Mouse (Mus musculus) erythroblast, embryonic 14.5 days (primary cell): Measurements from ENCODE around the gene Ache.

ENCODE experiments used
- GATA1 ChIP-seq: IDR thresholded peaks from 2 replicates; pipeline ENCODE4 v1.6.1; 2012; ENCODE audit warnings: low read length, inconsistent platforms, mixed read lengths
- TAL1 ChIP-seq: IDR thresholded peaks from 3 replicates; pipeline ENCODE4 v1.6.1; 2012; ENCODE audit warnings: low read length, inconsistent platforms, mixed read lengths

DNA sequence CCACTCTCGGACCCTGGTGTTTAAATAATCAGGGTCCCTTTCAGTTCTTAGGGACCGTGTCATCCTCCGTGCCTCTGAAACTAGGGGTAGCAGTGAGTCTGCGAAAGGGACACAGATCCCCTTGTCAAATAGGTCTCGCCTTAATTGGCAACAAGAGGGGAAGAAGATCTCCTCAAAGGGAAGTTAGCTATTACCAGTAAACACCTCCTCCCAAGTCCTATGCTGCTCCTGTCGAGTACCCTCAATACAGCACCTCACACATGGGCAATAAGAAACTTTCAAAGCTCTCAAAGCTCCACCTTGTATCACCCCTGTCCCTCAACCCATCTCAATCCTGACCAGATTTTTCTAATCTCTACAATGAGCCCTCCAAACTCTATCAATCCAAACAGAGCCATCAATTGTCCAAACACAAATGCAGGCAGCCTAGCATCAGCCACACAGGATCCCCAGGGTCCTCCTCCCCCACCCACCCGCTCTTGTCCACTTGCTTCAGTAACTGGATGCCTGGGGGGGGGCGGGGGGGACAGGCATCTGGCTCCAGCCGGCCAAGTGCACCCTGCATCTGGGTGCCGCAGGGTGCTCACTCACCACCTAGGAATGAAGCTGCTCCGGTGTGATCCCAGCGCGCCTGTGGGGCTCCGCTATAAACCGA lies 45.7 kb downstream of the Ache start:
- TF ChIP-seq GATA1 (no peak), TAL1 (no peak)
